Mouse (Mus musculus) stomach, postnatal 0 days (tissue): ENCODE results near the gene Pcdh7.

Experiments used
- CTCF ChIP-seq: IDR thresholded peaks from 2 replicates; pipeline ENCODE4 v1.5.1; 2016; ENCODE audit warnings: antibody characterized with exemption, low read depth, mild to moderate bottlenecking, moderate library complexity
- EP300 ChIP-seq: optimal IDR thresholded peaks from 2 replicates; pipeline ENCODE3; 2016; ENCODE audit warnings: antibody characterized with exemption

- no peak for TF ChIP-seq CTCF
- TF ChIP-seq EP300 = no peak
Measured at GRCm38 (mm10) chr5:57864254-57864653, 146.5 kb downstream of the Pcdh7 start.
